Mouse (Mus musculus) heart, embryonic 11.5 days (tissue): ENCODE measurements around the gene Ptprn2. TPM values are rescaled to one million over a fixed set of nuclear protein-coding genes. Genes with fewer than 3 reads are reported as not detected.

ENCODE experiments used
- ATAC-seq: fragments of 200-750 bp; cut with Nextera tagmentation; replicated peaks from 2 replicates; pipeline ENCODE4 v1.8.0; 2017; ENCODE audit warnings: moderate library complexity; ENCODE audit not compliant: insufficient number of reproducible peaks, low FRiP score, low TSS enrichment
- H3K27ac ChIP-seq: fragments of 300-500 bp; sonication (generic); 2 replicates; pipeline ENCODE4 v1.5.1; 2014; ENCODE audit warnings: mild to moderate bottlenecking, low read depth, low read length
- H3K27me3 ChIP-seq: fragments of 300-500 bp; sonication (generic); 2 replicates; pipeline ENCODE4 v1.6.1; 2014; ENCODE audit warnings: mild to moderate bottlenecking, low read length, mixed read lengths; ENCODE audit not compliant: control insufficient read depth, insufficient read depth
- H3K36me3 ChIP-seq: fragments of 300-500 bp; sonication (generic); 2 replicates; pipeline ENCODE4 v1.6.1; 2014; ENCODE audit warnings: mild to moderate bottlenecking, low read length, moderate library complexity, mixed read lengths; ENCODE audit not compliant: control insufficient read depth, insufficient read depth
- H3K4me1 ChIP-seq: fragments of 300-500 bp; sonication (generic); 2 replicates; pipeline ENCODE4 v1.6.1; 2014; ENCODE audit warnings: low read length; ENCODE audit not compliant: control insufficient read depth, insufficient read depth
- H3K4me2 ChIP-seq: fragments of 300-500 bp; sonication (generic); 2 replicates; pipeline ENCODE4 v1.6.1; 2014; ENCODE audit warnings: mild to moderate bottlenecking, moderate library complexity
- H3K4me3 ChIP-seq: fragments of 300-500 bp; sonication (generic); 2 replicates; pipeline ENCODE4 v1.5.1; 2014; ENCODE audit warnings: low read depth, low read length
- H3K9ac ChIP-seq: fragments of 300-500 bp; sonication (generic); 2 replicates; pipeline ENCODE4 v1.6.1; 2014; ENCODE audit warnings: mild to moderate bottlenecking, low read depth, low read length, moderate library complexity
- H3K9me3 ChIP-seq: fragments of 300-500 bp; sonication (generic); replicated peaks from 2 replicates; pipeline ENCODE4 v1.6.1; 2016; ENCODE audit warnings: low read length; ENCODE audit not compliant: control insufficient read depth
- WGBS: fragments of 180-500 bp; shearing (Covaris S2); extraction: QIAGEN DNeasy Blood & Tissue Kit; methylation state at CpG from one replicate; pipeline ENCODE4 v1.1.7; 2014; ENCODE audit not compliant: insufficient replicate concordance; 5-methylcytosine and 5-hydroxymethylcytosine counted together
- polyA plus RNA-seq: library from polyadenylated mRNA; unstranded; fragments of >200 nt; fragmentation: Nextera tagmentation; extraction: Ambion mirVana; gene quantifications from 2 replicates; pipeline ENCODE4 v1.2.1, GENCODE M21; 2014

Ptprn2 gene
- polyA plus RNA-seq, 1 experiment from 2014 or later, result not detected

DNA sequence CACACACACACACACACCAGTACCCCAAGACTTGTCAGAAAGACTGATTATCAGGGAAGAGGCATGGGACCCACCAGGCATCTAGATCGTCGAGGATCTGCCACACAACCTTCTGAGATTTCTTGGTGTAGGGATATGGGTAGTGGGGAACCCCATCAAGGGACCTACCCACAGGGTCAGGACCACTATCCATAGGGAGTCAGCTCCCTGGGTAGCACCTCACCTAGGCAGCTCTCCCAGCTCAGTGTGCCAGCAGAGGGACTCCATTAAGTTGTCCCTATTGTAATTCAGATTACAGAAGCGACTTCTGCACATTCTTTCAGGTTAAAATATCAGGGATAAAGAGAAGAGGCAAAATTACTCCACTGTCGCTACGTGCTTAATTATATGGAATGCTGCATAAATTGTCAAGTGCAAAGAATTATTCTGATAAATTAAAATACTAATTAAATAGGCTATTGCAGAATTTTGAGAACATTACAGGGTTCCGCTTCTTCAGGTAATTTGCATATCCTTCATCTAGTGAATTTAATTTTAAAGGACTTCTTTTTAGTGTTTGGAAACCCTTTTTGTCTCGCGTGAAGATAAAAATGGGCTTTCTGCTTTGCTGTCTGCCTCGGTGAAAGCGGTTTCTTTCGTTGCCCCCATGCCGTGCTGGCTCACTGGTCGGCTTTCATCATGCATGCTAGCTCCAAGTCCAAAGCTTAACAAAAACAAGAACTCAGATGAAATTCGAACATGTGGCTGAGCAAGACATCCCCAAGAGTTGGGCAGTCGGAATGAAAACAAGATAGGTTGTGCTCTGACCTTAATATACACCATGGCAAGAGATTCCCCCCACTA is 531.5 kb downstream of the Ptprn2 start:
- H3K27ac ChIP-seq, result no peak overlapping the region
- no peak overlapping the region for H3K4me2 ChIP-seq
- no peak overlapping the region for H3K4me3 ChIP-seq
- 0 out of 2 replicates have a peak, but pooled peaks cover 2% of the 10 kb centered on the region for H3K4me1 ChIP-seq
- no peak for ATAC-seq
- WGBS, result 74% methylated on average over 15 of the region's 15 CpGs
- H3K27me3 ChIP-seq, result no peaks in the 10 kb centered on the region
- H3K9me3 ChIP-seq, result no peaks in the 10 kb centered on the region
- no peak overlapping the region for H3K9ac ChIP-seq
- no peaks in the 10 kb centered on the region for H3K36me3 ChIP-seq

DNA sequence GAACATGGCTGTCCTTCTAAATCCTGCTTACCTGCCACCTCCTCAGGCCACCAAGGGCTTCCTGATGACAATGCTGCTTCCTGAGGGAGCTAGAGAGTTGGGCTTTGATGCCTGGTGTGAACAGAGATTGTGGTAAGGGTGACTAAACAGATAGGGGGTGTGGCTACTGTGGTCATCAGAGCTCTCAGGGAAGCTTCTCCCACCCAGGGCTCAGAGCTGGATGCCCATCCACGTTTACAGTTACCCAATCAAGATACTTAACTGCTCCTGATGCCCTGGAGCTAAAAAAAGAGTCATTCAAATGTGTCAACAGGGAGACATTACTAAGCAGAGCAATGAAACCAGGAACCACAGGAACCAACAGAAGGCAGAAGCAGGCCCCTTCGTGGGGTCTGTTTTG is 532.4 kb downstream of the Ptprn2 start:
- Histone ChIP-seq H3K27ac (no peak overlapping the region), H3K4me1 (0 out of 2 replicates have a peak, but pooled peaks cover 2% of the 10 kb centered on the region), H3K9ac (no peak overlapping the region), H3K4me3 (no peak overlapping the region), H3K9me3 (no peaks in the 10 kb centered on the region), H3K27me3 (no peaks in the 10 kb centered on the region), H3K4me2 (no peak overlapping the region), H3K36me3 (no peaks in the 10 kb centered on the region)
- 25% methylated on average over 2 of the region's 2 CpGs for WGBS
- no peak for ATAC-seq

DNA sequence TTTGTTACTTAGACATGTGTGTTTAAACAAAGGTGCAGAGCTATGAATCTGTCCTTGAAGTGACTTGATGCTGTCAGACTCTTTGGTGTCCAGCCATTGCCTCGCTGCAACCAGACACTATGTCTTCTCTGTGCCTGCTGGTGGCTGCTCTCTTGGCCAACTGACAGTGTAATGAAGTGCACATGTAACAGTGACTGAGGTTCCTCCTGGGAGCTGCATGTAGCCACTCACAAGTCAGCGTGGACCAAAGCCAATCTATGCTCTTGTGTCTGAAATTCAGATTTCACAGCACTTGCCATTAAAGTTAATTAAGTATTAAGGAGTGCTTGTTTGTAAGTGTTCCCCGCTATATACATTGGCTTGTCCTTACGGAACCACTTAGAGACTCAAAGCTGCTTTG is 537.7 kb downstream of the Ptprn2 start:
- Histone ChIP-seq H3K4me2 (no peak overlapping the region), H3K4me1 (no peaks in the 10 kb centered on the region), H3K36me3 (no peaks in the 10 kb centered on the region), H3K27me3 (no peaks in the 10 kb centered on the region), H3K4me3 (no peak overlapping the region), H3K9ac (no peak overlapping the region), H3K9me3 (no peaks in the 10 kb centered on the region), H3K27ac (no peak overlapping the region)
- 90% methylated on average over 4 of the region's 4 CpGs for WGBS
- ATAC-seq, result no peak

DNA sequence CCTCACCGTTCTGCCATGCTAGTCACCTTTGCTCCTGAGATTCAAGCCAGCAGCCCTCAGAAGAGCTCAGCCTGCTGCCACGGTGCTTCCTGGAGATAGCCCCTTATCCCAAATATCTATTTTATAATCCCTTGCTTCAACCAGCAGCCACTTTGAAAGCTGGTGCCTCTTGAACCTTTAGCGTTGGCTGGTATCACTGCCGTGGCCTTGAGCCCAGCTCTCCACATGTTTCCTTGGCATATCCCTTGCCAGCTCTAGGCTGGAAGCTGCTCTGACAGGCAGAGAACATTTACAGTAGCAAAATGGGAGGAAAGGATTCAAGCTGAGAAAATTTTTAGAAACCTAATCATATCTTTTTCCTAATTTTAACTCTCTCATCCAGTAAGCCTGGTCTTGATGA is 539.4 kb downstream of the Ptprn2 start:
- 66% methylated on average over 4 of the region's 4 CpGs for whole genome bisulfite sequencing
- Histone ChIP-seq H3K4me3 (no peak overlapping the region), H3K4me2 (no peak overlapping the region), H3K9me3 (no peaks in the 10 kb centered on the region), H3K36me3 (no peaks in the 10 kb centered on the region), H3K27ac (no peak overlapping the region), H3K4me1 (no peaks in the 10 kb centered on the region), H3K9ac (no peak overlapping the region), H3K27me3 (no peaks in the 10 kb centered on the region)
- ATAC-seq, result no peak

DNA sequence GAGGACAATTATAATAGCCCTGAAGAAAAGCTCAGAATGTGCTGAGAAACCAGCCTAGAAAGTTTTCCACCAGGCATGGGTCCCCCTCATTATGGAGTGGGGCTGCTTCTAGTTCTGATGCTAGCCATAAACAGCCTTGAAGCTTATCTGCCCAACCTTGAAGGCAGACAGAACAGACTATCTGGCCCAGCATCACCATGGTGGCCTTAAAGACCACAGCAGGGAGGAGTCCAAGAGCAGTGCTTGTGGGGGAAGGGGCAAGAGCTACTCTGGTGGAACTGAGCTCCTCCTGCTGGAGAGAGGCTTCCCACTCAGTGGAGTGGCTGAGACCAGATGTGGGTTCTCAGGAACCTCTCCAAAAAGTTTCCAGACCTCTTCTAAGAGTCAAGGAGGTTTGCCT is 540.2 kb downstream of the Ptprn2 start:
- no peak overlapping the region for H3K4me2 ChIP-seq
- ATAC-seq, result no peak
- no peak overlapping the region for H3K27ac ChIP-seq
- no peaks in the 10 kb centered on the region for H3K4me1 ChIP-seq
- no peaks in the 10 kb centered on the region for H3K9me3 ChIP-seq
- H3K27me3 ChIP-seq, result no peaks in the 10 kb centered on the region
- H3K36me3 ChIP-seq, result no peaks in the 10 kb centered on the region
- no peak overlapping the region for H3K9ac ChIP-seq
- no peak overlapping the region for H3K4me3 ChIP-seq

DNA sequence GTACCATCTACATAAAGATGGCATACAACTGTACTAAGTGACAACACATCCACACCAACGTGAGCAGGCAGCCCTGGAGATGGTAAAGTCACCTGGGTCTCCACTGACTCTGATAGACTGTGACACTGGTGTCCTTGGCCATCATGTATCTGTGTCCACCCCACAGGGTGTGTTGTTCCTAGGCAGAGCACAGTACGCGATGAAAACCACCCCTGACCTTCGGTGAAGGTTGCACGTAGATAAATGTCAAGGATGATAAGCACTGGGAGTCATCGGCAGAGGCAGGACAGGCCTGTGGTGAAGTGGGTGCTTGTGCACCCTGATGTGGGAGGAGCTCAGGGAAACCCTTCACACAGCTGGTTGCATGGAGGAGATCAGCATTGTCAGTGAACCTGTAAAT is 541.8 kb downstream of the Ptprn2 start:
- Histone ChIP-seq H3K9ac (no peak overlapping the region), H3K9me3 (no peaks in the 10 kb centered on the region), H3K36me3 (no peaks in the 10 kb centered on the region), H3K4me1 (no peaks in the 10 kb centered on the region), H3K27ac (no peak overlapping the region), H3K4me3 (no peak overlapping the region), H3K27me3 (no peaks in the 10 kb centered on the region), H3K4me2 (no peak overlapping the region)
- ATAC-seq, result no peak
- WGBS, result 62% methylated on average over 6 of the region's 6 CpGs

DNA sequence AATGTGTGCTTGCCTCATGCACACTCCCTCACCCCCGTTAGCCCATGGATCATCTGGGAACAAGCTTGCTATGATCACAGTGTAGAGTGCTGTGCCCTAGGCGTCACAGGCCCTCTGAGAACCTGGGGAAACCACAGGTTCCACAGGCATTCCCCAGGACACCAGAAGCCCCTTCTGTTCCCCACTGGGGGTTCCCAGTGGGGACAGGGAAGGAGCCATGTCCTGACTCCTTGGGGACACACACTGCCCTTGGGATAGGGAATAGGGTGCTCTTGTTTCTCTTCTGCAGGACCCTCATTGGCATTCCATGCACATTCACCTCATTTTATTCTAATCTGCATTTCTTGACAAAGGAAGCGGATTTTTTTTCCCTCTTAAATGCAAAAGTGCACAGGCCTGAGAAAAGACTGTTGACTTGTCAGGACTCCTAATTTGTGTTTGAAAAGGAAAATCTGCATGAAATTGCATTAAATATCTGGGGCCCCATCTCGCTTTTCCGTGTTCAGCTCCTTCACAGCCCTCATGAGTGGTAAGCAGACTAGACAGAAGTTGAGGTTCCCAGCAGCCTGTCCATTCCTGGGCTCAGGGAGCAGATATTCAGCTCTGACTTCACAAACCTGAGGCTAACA is 542.9 kb downstream of the Ptprn2 start:
- no peaks in the 10 kb centered on the region for H3K9me3 ChIP-seq
- H3K4me2 ChIP-seq, result no peak overlapping the region
- H3K4me1 ChIP-seq, result no peaks in the 10 kb centered on the region
- no peak overlapping the region for H3K27ac ChIP-seq
- WGBS, result 64% methylated on average over 5 of the region's 5 CpGs
- H3K9ac ChIP-seq, result no peak overlapping the region
- H3K27me3 ChIP-seq, result no peaks in the 10 kb centered on the region
- no peak for ATAC-seq
- no peak overlapping the region for H3K4me3 ChIP-seq
- H3K36me3 ChIP-seq, result no peaks in the 10 kb centered on the region

DNA sequence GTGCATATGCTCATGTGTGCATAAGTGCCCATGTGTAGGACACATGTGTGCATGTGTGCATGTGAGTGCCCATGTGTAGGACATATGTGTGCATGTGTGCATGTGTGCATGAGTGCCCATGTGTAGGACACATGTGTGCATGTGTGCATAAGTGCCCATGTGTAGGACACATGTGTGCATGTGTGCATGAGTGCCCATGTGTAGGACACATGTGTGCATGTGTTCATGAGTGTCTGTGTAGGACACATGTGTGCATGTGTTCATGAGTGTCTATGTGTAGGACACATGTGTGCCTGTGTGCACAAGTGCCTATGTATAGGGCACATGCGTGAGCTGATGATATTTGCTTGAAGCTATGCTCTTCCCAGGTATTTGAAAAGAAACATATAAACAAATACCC is 547.7 kb downstream of the Ptprn2 start:
- no peak overlapping the region for H3K4me2 ChIP-seq
- H3K9ac ChIP-seq, result no peak overlapping the region
- WGBS, result 97% methylated on average over 1 of the region's 1 CpGs
- no peaks in the 10 kb centered on the region for H3K36me3 ChIP-seq
- H3K4me3 ChIP-seq, result no peak overlapping the region
- ATAC-seq, result no peak
- H3K9me3 ChIP-seq, result no peaks in the 10 kb centered on the region
- H3K27ac ChIP-seq, result no peak overlapping the region
- no peaks in the 10 kb centered on the region for H3K27me3 ChIP-seq
- H3K4me1 ChIP-seq, result no peaks in the 10 kb centered on the region

DNA sequence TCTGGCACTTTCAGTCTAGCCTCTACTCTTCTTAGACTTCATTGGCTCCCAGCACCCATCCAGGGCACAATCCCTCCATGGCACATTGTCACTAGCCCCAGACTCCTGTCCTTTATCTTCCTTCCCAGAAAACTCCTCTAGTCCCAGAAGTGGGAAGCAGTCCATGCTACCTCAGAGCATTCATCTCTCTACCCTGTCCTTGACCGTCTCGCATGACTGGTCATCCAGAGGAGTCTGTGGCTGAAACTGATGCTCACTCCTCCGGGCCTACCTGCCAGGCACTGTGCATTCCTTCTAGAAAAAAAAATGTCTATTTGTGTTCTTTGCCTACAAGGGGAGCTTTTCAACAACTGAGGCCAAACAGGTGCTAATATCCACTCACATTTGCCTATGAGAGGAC is 549.0 kb downstream of the Ptprn2 start:
- no peak overlapping the region for H3K4me2 ChIP-seq
- 82% methylated on average over 3 of the region's 3 CpGs for WGBS
- ATAC-seq, result no peak
- no peaks in the 10 kb centered on the region for H3K36me3 ChIP-seq
- H3K4me3 ChIP-seq, result no peak overlapping the region
- H3K4me1 ChIP-seq, result no peaks in the 10 kb centered on the region
- H3K27me3 ChIP-seq, result no peaks in the 10 kb centered on the region
- no peak overlapping the region for H3K27ac ChIP-seq
- H3K9ac ChIP-seq, result no peak overlapping the region
- H3K9me3 ChIP-seq, result no peaks in the 10 kb centered on the region
